Mouse (Mus musculus): ENCODE measurements around the gene Ift57.

DNA sequence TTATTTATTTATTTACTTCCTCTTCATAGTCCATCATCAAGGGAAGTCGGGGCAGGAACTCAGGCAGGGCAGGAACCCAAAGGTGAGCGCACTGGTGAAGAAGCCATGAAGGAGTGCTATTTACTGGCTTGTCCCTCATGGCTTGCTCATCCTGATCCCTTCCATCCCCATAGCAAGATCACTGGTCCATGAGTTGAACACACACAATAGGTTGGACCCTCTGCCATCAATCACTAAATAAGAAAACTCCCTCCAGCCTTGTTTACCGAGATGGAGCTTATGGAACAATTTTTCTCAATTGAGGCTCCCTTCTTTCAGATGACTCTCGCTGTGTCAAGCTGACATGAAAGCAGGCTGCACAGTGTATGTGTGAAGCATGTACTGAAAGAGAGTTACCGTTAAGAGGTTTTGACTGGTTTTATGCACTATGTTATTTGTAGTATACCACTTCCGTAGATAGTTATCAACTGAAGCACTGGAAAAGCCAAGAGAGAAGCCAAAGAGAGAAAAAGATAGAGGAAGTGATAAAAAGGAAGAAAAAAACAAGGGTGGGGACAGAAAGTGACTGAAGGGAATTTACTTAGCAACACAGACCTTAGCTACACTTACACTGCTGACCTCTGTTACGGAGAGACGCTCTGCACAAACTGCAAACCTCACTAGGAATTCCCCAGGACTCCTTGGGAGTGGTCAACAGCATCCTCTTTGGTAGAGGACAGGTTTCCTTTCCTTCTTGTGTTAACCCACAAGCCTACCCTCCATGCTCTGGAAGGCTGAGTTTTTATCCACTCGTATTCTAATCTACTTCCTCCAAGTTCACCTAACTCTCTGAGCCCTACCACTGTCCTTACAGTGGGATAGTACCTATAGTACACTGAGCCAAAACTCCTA lies 91.8 kb downstream of the Ift57 start:
- no peak for TF ChIP-seq USF1 (IDR thresholded peaks at IDR 0.05; ENCODE audit: low read depth)
- no peak for TF ChIP-seq MYOD1 (IDR thresholded peaks at IDR 0.05; ENCODE audit: control insufficient read depth in 1 of 3, insufficient read length in 2 of 3, low read depth in 2 of 3)
- TF ChIP-seq MYOG (IDR thresholded peaks at IDR 0.05; ENCODE audit: control insufficient read depth in 1 of 3, insufficient read depth in 1 of 3, insufficient read length in 2 of 3, low read depth in 2 of 3), result no peak
- TF ChIP-seq E2F4 (IDR thresholded peaks at IDR 0.05; ENCODE audit: insufficient read depth), result no peak
- TF ChIP-seq POLR2A (IDR thresholded peaks at IDR 0.05; ENCODE audit: insufficient read length, low read depth), result no peak

All from myocyte (in vitro differentiated cells).